Mouse (Mus musculus) lung, postnatal 0 days (tissue): ENCODE measurements around the gene Ahnak2.
A peak's percentile ranks its signal among the peaks of the same experiment; 100 is the strongest.

Experiments used
- CTCF ChIP-seq: IDR thresholded peaks from 2 replicates; pipeline ENCODE4 v1.5.1; 2016; ENCODE audit warnings: antibody characterized with exemption, mild to moderate bottlenecking
- EP300 ChIP-seq: IDR thresholded peaks from 2 replicates; pipeline ENCODE4 v1.6.1; 2016; ENCODE audit warnings: antibody characterized with exemption, mild to moderate bottlenecking, control low read depth

DNA sequence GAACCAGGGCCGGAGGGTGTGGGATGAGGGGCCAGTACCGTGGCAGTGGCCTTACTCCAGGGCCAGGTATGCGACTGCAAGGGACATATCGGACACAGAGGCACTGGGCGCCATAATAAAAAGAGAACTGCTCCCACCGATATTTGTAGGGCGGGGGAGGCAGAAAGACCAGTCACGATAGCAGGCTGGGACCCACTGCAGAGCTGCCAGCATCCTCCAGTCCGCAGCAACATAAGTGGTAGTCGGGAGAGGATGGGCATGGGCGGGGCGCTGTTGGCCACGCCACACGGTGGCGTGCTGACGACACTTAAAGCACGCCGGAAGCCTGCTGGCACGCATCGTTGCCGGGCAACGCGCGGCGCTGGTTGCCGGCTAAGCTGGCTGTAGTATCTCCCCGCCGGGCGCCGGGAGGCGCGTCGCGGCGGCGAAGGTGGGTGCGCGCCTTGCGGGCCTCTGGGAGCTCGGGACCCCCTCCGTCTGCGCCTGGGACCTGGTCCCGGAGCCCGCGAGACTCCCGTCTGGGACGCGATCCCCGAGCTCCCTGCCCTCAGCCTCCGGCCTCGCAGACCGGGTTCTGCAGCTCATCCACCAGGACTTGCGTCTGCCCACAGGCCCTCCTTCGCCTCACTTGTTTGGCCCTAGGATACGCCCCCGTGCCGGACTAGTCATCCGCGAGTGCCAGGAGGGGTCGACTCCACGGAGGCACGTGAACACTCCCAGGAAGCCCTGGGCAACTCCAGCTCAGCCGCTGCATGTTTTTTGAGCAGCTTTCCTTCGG is 6.3 kb upstream of the Ahnak2 start, which contains the start of gene Clba1:
- TF ChIP-seq CTCF (peak; percentile 70), EP300 (no peak)
